Mouse (Mus musculus): ENCODE results near the gene Tmem39b. TPM values are rescaled to one million over a fixed set of nuclear protein-coding genes. Genes with fewer than 3 reads are reported as not detected.
"Not testable (repeated sequence)": the region's sequence is repeated elsewhere in the genome, so short reads cannot be mapped to it uniquely, and the experiment has no call there.

The Tmem39b gene
- polyA plus RNA-seq, 1 experiment from 2014 or later, result 47.4 TPM

- not testable (repeated sequence) for H3K4me3 ChIP-seq (ENCODE audit: low read depth, low read length); H3K9ac ChIP-seq (ENCODE audit: low read length); H3K4me2 ChIP-seq (ENCODE audit: low read length); H3K27ac ChIP-seq (ENCODE audit: low read depth, low read length); H3K9me3 ChIP-seq (replicated peaks; ENCODE audit: control insufficient read depth, low read length); ATAC-seq; H3K27me3 ChIP-seq (replicated peaks; ENCODE audit: control insufficient read depth, insufficient read depth, low read length); DNase-seq (ENCODE audit: low spot score)
- WGBS, result 88% methylated on average over 6 of the region's 6 CpGs
- Histone ChIP-seq H3K36me3 (ENCODE audit: control insufficient read depth, insufficient read depth, low read length) (peaks cover 36% of the 10 kb centered on the region), H3K4me1 (ENCODE audit: control insufficient read depth, insufficient read depth, low read length) (peaks cover 27% of the 10 kb centered on the region)
These were observed 4.0 kb upstream of the Tmem39b start for GRCm38 (mm10) chr4:129700661-129701060.

- ATAC-seq (no peak), DNase-seq (ENCODE audit: low spot score) (no peak)
- Histone ChIP-seq H3K9me3 (replicated peaks; ENCODE audit: control insufficient read depth, low read length) (no peaks in the 10 kb centered on the region), H3K4me1 (ENCODE audit: control insufficient read depth, insufficient read depth, low read length) (peaks cover 31% of the 10 kb centered on the region), H3K9ac (ENCODE audit: low read length) (no peak overlapping the region), H3K27ac (ENCODE audit: low read depth, low read length) (no peak overlapping the region), H3K27me3 (replicated peaks; ENCODE audit: control insufficient read depth, insufficient read depth, low read length) (no peaks in the 10 kb centered on the region), H3K4me2 (ENCODE audit: low read length) (no peak overlapping the region), H3K4me3 (ENCODE audit: low read depth, low read length) (no peak overlapping the region), H3K36me3 (ENCODE audit: control insufficient read depth, insufficient read depth, low read length) (peaks cover 32% of the 10 kb centered on the region)
- WGBS, result 88% methylated on average over 1 of the region's 1 CpGs
These were observed 3.6 kb upstream of the Tmem39b start for GRCm38 (mm10) chr4:129700216-129700615.

- DNase-seq (ENCODE audit: low spot score) (no peak), ATAC-seq (no peak)
- no peaks in the 10 kb centered on the region for H3K27me3 ChIP-seq (replicated peaks; ENCODE audit: control insufficient read depth, insufficient read depth, low read length)
- H3K4me1 ChIP-seq (ENCODE audit: control insufficient read depth, insufficient read depth, low read length), result peaks cover 20% of the 10 kb centered on the region
- peak overlapping the region; percentile 84 for H3K9ac ChIP-seq (ENCODE audit: low read length)
- H3K4me2 ChIP-seq (ENCODE audit: low read length), result peak overlapping the region; percentile 63
- H3K4me3 ChIP-seq (ENCODE audit: low read depth, low read length), result peak overlapping the region; percentile 64
- peaks cover 26% of the 10 kb centered on the region for H3K36me3 ChIP-seq (ENCODE audit: control insufficient read depth, insufficient read depth, low read length)
- H3K9me3 ChIP-seq (replicated peaks; ENCODE audit: control insufficient read depth, low read length), result no peaks in the 10 kb centered on the region
- H3K27ac ChIP-seq (ENCODE audit: low read depth, low read length), result peak overlapping the region; percentile 96
- 81% methylated on average over 7 of the region's 7 CpGs for WGBS
These were observed 553 bp upstream of the Tmem39b start for GRCm38 (mm10) chr4:129697191-129697590.

- peak overlapping the region; percentile 84 for H3K9ac ChIP-seq (ENCODE audit: low read length)
- H3K4me2 ChIP-seq (ENCODE audit: low read length), result peak overlapping the region; percentile 63
- WGBS, result 28% methylated on average over 6 of the region's 6 CpGs
- peak overlapping the region; percentile 96 for H3K27ac ChIP-seq (ENCODE audit: low read depth, low read length)
- H3K4me1 ChIP-seq (ENCODE audit: control insufficient read depth, insufficient read depth, low read length), result peaks cover 13% of the 10 kb centered on the region
- peak overlapping the region; percentile 64 for H3K4me3 ChIP-seq (ENCODE audit: low read depth, low read length)
- H3K9me3 ChIP-seq (replicated peaks; ENCODE audit: control insufficient read depth, low read length), result no peaks in the 10 kb centered on the region
- no peak for ATAC-seq
- H3K36me3 ChIP-seq (ENCODE audit: control insufficient read depth, insufficient read depth, low read length), result peaks cover 34% of the 10 kb centered on the region
- DNase-seq (ENCODE audit: low spot score), result no peak
- H3K27me3 ChIP-seq (replicated peaks; ENCODE audit: control insufficient read depth, insufficient read depth, low read length), result no peaks in the 10 kb centered on the region
These were observed 852 bp downstream of the Tmem39b start for GRCm38 (mm10) chr4:129695815-129696157.

- peaks cover 94% of the 10 kb centered on the region for H3K36me3 ChIP-seq (ENCODE audit: control insufficient read depth, insufficient read depth, low read length)
- 92% methylated on average over 6 of the region's 6 CpGs for WGBS
- H3K4me2 ChIP-seq (ENCODE audit: low read length), result no peak overlapping the region
- no peaks in the 10 kb centered on the region for H3K27me3 ChIP-seq (replicated peaks; ENCODE audit: control insufficient read depth, insufficient read depth, low read length)
- H3K9me3 ChIP-seq (replicated peaks; ENCODE audit: control insufficient read depth, low read length), result no peaks in the 10 kb centered on the region
- DNase-seq (ENCODE audit: low spot score) (no peak), ATAC-seq (no peak)
- H3K4me1 ChIP-seq (ENCODE audit: control insufficient read depth, insufficient read depth, low read length), result no peaks in the 10 kb centered on the region
- no peak overlapping the region for H3K9ac ChIP-seq (ENCODE audit: low read length)
- no peak overlapping the region for H3K4me3 ChIP-seq (ENCODE audit: low read depth, low read length)
- no peak overlapping the region for H3K27ac ChIP-seq (ENCODE audit: low read depth, low read length)
These were observed 12.1 kb downstream of the Tmem39b start for GRCm38 (mm10) chr4:129684531-129684930.

- Histone ChIP-seq H3K4me1 (ENCODE audit: control insufficient read depth, insufficient read depth, low read length) (no peaks in the 10 kb centered on the region), H3K9ac (ENCODE audit: low read length) (no peak overlapping the region), H3K27me3 (replicated peaks; ENCODE audit: control insufficient read depth, insufficient read depth, low read length) (no peaks in the 10 kb centered on the region), H3K27ac (ENCODE audit: low read depth, low read length) (no peak overlapping the region), H3K9me3 (replicated peaks; ENCODE audit: control insufficient read depth, low read length) (no peaks in the 10 kb centered on the region), H3K4me3 (ENCODE audit: low read depth, low read length) (no peak overlapping the region), H3K4me2 (ENCODE audit: low read length) (no peak overlapping the region), H3K36me3 (ENCODE audit: control insufficient read depth, insufficient read depth, low read length) (peaks cover 94% of the 10 kb centered on the region)
- WGBS, result 89% methylated on average over 11 of the region's 11 CpGs
- DNase-seq (ENCODE audit: low spot score), result no peak
- no peak for ATAC-seq
These were observed 12.6 kb downstream of the Tmem39b start for GRCm38 (mm10) chr4:129683901-129684493.

- Histone ChIP-seq H3K4me1 (ENCODE audit: control insufficient read depth, insufficient read depth, low read length) (no peaks in the 10 kb centered on the region), H3K9ac (ENCODE audit: low read length) (no peak overlapping the region), H3K27me3 (replicated peaks; ENCODE audit: control insufficient read depth, insufficient read depth, low read length) (no peaks in the 10 kb centered on the region), H3K9me3 (replicated peaks; ENCODE audit: control insufficient read depth, low read length) (no peaks in the 10 kb centered on the region), H3K27ac (ENCODE audit: low read depth, low read length) (no peak overlapping the region), H3K36me3 (ENCODE audit: control insufficient read depth, insufficient read depth, low read length) (peaks cover 96% of the 10 kb centered on the region), H3K4me3 (ENCODE audit: low read depth, low read length) (no peak overlapping the region), H3K4me2 (ENCODE audit: low read length) (no peak overlapping the region)
- no peak for ATAC-seq
- DNase-seq (ENCODE audit: low spot score), result no peak
- WGBS, result 93% methylated on average over 11 of the region's 11 CpGs
These were observed 14.8 kb downstream of the Tmem39b start for GRCm38 (mm10) chr4:129681837-129682236.

GRCm38 (mm10) chr4:129672878-129673449, 23.7 kb downstream of the Tmem39b start:
- H3K27ac ChIP-seq (ENCODE audit: low read depth, low read length), result peak overlapping the region; percentile 58; the same call in 1 of the 2 replicates
- peak overlapping the region; percentile 96 for H3K9ac ChIP-seq (ENCODE audit: low read length)
- H3K4me3 ChIP-seq (ENCODE audit: low read depth, low read length), result peak overlapping the region; percentile 98
- H3K36me3 ChIP-seq (ENCODE audit: control insufficient read depth, insufficient read depth, low read length), result peaks cover 29% of the 10 kb centered on the region
- H3K9me3 ChIP-seq (replicated peaks; ENCODE audit: control insufficient read depth, low read length), result no peaks in the 10 kb centered on the region
- H3K4me2 ChIP-seq (ENCODE audit: low read length), result peak overlapping the region; percentile 97
- whole genome bisulfite sequencing, result 12% methylated on average over 10 of the region's 10 CpGs
- H3K27me3 ChIP-seq (replicated peaks; ENCODE audit: control insufficient read depth, insufficient read depth, low read length), result no peaks in the 10 kb centered on the region
- peaks cover 3% of the 10 kb centered on the region; the same call in 1 of the 2 replicates for H3K4me1 ChIP-seq (ENCODE audit: control insufficient read depth, insufficient read depth, low read length)
- ATAC-seq (no peak), DNase-seq (ENCODE audit: low spot score) (no peak)

GRCm38 (mm10) chr4:129672083-129672877, 24.4 kb downstream of the Tmem39b start, which contains the start of gene Kpna6:
Kpna6 (minus strand) TSS chr4:129672767.
- H3K4me2 ChIP-seq (ENCODE audit: low read length), result peak within 1 kb of the TSS; percentile 97
- under 1% methylated on average over 65 of the region's 65 CpGs for WGBS
- H3K27me3 ChIP-seq (replicated peaks; ENCODE audit: control insufficient read depth, insufficient read depth, low read length), result no peaks in the 10 kb centered on the region
- peak within 1 kb of the TSS; percentile 96 for H3K9ac ChIP-seq (ENCODE audit: low read length)
- peaks cover 3% of the 10 kb centered on the region; the same call in 1 of the 2 replicates for H3K4me1 ChIP-seq (ENCODE audit: control insufficient read depth, insufficient read depth, low read length)
- ATAC-seq (peak; percentile 94), DNase-seq (ENCODE audit: low spot score) (peak; percentile 95)
- H3K9me3 ChIP-seq (replicated peaks; ENCODE audit: control insufficient read depth, low read length), result no peaks in the 10 kb centered on the region
- H3K4me3 ChIP-seq (ENCODE audit: low read depth, low read length), result peak within 1 kb of the TSS; percentile 98
- H3K27ac ChIP-seq (ENCODE audit: low read depth, low read length), result peak within 1 kb of the TSS; percentile 88
- H3K36me3 ChIP-seq (ENCODE audit: control insufficient read depth, insufficient read depth, low read length), result peaks cover 24% of the 10 kb centered on the region

Data from forebrain, embryonic 14.5 days (tissue).